Mouse (Mus musculus) neural tube, embryonic 12.5 days (tissue): Measurements from ENCODE around the gene Acbd6. TPM values are rescaled to one million over a fixed set of nuclear protein-coding genes. Genes with fewer than 3 reads are reported as not detected.

ENCODE experiments used
- ATAC-seq: fragments of 200-750 bp; cut with Nextera tagmentation; 2 replicates; pipeline ENCODE4 v1.8.0; 2017; ENCODE audit warnings: low read depth, mild to moderate bottlenecking, moderate TSS enrichment, moderate library complexity; ENCODE audit not compliant: low FRiP score
- H3K27ac ChIP-seq: fragments of 300-500 bp; sonication (generic); 2 replicates; pipeline ENCODE4 v1.5.1; 2016
- H3K27me3 ChIP-seq: fragments of 300-500 bp; sonication (generic); replicated peaks from 2 replicates; pipeline ENCODE4 v1.6.1; 2016; ENCODE audit warnings: mild to moderate bottlenecking
- H3K36me3 ChIP-seq: fragments of 300-500 bp; sonication (generic); 2 replicates; pipeline ENCODE4 v1.6.1; 2016; ENCODE audit warnings: mild to moderate bottlenecking
- H3K4me1 ChIP-seq: fragments of 300-500 bp; sonication (generic); 2 replicates; pipeline ENCODE4 v1.6.1; 2016
- H3K4me2 ChIP-seq: fragments of 300-500 bp; sonication (generic); replicated peaks from 2 replicates; pipeline ENCODE4 v1.6.1; 2016; ENCODE audit warnings: mild to moderate bottlenecking
- H3K4me3 ChIP-seq: fragments of 300-500 bp; sonication (generic); 2 replicates; pipeline ENCODE4 v1.5.1; 2016
- H3K9ac ChIP-seq: fragments of 300-500 bp; sonication (generic); 2 replicates; pipeline ENCODE4 v1.6.1; 2016; ENCODE audit warnings: mild to moderate bottlenecking
- H3K9me3 ChIP-seq: fragments of 300-500 bp; sonication (generic); 2 replicates; pipeline ENCODE4 v1.6.1; 2016; ENCODE audit warnings: mild to moderate bottlenecking
- WGBS: fragments of 180-500 bp; shearing (Covaris S2); methylation state at CpG from one replicate; pipeline ENCODE4 v1.1.7; 2016; 5-methylcytosine and 5-hydroxymethylcytosine counted together
- polyA plus RNA-seq: library from polyadenylated mRNA; unstranded; fragments of >200 nt; fragmentation: Nextera tagmentation; extraction: Ambion mirVana; gene quantifications from 2 replicates; pipeline ENCODE4 v1.2.1, GENCODE M21; 2016

Acbd6 gene
- polyA plus RNA-seq, 1 experiment from 2014 or later, result 97.7 TPM

DNA sequence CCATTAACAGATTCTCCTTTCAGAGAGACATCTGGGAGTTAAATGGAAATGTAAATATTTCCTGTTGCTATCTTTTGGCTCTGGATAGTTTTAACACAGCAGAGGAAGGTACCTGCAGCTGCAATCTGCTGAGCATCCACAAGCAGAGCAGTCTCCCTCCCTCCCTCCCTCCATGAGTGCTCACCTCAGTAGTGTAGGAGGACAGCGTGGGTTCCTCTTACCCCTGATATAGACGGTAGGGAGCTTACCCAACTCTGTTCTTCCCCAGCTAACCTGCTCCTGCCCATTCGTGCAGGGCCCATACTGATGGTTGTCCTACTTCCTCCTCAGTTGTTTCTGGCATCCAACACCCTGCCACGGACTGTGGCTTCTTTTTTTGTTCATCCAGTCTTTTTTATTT, 50.6 kb downstream of the Acbd6 start:
- Histone ChIP-seq H3K4me3 (no peak overlapping the region), H3K9ac (no peak overlapping the region), H3K4me2 (no peak overlapping the region), H3K27ac (no peak overlapping the region), H3K27me3 (no peaks in the 10 kb centered on the region), H3K9me3 (no peaks in the 10 kb centered on the region), H3K4me1 (peaks cover 15% of the 10 kb centered on the region), H3K36me3 (no peaks in the 10 kb centered on the region)
- ATAC-seq, result no peak
- 72% methylated on average over 4 of the region's 4 CpGs for WGBS

DNA sequence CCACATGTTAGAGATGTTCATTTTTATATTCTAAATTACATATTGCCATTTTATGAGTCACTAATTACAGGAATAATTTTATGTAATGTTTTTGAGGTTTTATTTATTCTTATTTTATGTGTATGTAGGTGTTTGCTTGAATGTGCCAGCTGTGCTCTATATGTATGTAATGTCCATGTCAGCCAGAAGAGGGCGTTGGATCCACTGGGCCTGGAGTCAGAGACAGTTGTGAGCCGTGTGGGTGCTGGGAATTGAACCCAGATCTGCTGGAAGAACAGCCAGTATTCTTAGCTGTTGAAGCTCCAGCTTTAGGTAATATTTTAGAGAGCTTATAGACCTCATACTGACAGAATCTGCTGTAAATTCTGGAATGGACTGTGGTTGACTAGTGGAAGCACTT, 56.5 kb downstream of the Acbd6 start:
- Histone ChIP-seq H3K36me3 (no peaks in the 10 kb centered on the region), H3K9me3 (no peaks in the 10 kb centered on the region), H3K4me1 (no peaks in the 10 kb centered on the region), H3K27me3 (no peaks in the 10 kb centered on the region), H3K4me2 (no peak overlapping the region), H3K4me3 (no peak overlapping the region), H3K27ac (no peak overlapping the region), H3K9ac (no peak overlapping the region)
- no peak for ATAC-seq
- WGBS, result 60% methylated on average over 2 of the region's 2 CpGs

DNA sequence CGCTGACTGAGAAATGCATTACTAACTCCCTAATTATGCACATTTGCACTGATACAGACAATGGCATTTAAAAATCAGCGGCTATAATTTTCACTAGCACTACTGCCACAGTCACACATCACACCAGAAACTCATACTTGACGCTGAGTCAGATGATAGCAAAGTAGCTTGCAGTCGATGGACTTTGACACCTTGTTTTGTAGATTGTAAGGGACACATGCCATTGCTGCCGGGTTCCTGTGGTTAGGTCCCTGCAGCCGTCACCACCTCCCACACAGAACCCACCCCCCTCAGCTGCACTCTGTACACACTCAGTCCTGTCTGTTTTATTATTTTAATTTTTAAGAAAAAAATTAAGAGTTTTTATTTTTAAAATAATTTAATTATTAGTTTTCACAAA, 63.2 kb downstream of the Acbd6 start:
- ATAC-seq, result no peak
- H3K4me1 ChIP-seq, result no peaks in the 10 kb centered on the region
- no peaks in the 10 kb centered on the region; the same call in 1 of the 2 replicates for H3K36me3 ChIP-seq
- H3K9me3 ChIP-seq, result no peaks in the 10 kb centered on the region
- H3K4me2 ChIP-seq, result no peak overlapping the region
- no peaks in the 10 kb centered on the region for H3K27me3 ChIP-seq
- H3K4me3 ChIP-seq, result no peak overlapping the region
- H3K27ac ChIP-seq, result no peak overlapping the region
- WGBS, result 90% methylated on average over 6 of the region's 6 CpGs
- no peak overlapping the region for H3K9ac ChIP-seq

DNA sequence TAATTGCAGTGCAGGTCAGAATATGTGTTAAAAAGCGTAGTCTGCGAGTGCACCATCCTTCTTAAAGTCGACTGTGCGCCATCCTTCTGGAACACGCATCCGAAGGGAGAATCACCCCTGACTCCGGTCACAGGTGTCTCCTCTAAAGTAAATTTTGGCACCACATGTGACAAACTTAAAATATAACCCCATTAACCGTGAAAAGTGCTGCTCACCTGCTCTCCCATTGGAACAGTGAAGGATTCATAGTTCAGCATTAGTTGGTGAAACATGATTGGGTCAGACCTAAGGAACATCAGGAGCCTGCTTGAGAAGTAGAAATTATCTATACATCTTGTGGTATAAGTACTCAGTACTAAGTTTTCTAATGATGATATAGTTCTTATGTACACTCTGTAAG, 65.3 kb downstream of the Acbd6 start:
- no peak overlapping the region for H3K27ac ChIP-seq
- no peaks in the 10 kb centered on the region for H3K4me1 ChIP-seq
- no peak overlapping the region for H3K4me3 ChIP-seq
- no peak for ATAC-seq
- no peak overlapping the region for H3K4me2 ChIP-seq
- no peak overlapping the region for H3K9ac ChIP-seq
- H3K9me3 ChIP-seq, result no peaks in the 10 kb centered on the region
- WGBS, result 94% methylated on average over 8 of the region's 8 CpGs
- no peaks in the 10 kb centered on the region for H3K27me3 ChIP-seq
- H3K36me3 ChIP-seq, result no peaks in the 10 kb centered on the region; the same call in 1 of the 2 replicates

DNA sequence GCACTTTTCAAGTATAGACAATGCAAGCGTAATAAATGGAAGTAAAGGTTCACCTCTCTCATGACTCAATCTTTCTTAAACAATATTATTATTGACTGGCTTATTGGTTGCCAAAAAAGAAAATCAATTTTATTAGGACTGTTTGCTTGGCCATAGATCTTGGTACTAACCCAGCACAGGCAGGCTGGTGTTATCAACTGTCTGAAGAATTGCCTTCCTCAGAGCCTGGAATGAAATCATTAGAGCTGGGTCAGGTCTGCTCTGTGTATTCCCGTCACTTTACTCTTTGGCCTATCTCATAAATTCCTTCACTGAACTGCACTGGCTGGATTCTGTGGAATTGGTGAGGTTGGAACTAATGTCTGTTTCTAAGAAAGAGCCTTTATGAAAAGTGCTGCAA, 69.8 kb downstream of the Acbd6 start:
- Histone ChIP-seq H3K9me3 (no peaks in the 10 kb centered on the region), H3K9ac (no peak overlapping the region), H3K27me3 (no peaks in the 10 kb centered on the region), H3K4me3 (no peak overlapping the region), H3K4me2 (no peak overlapping the region), H3K27ac (no peak overlapping the region), H3K4me1 (no peaks in the 10 kb centered on the region), H3K36me3 (no peaks in the 10 kb centered on the region; the same call in 1 of the 2 replicates)
- WGBS, result 86% methylated on average over 2 of the region's 2 CpGs
- ATAC-seq, result no peak

DNA sequence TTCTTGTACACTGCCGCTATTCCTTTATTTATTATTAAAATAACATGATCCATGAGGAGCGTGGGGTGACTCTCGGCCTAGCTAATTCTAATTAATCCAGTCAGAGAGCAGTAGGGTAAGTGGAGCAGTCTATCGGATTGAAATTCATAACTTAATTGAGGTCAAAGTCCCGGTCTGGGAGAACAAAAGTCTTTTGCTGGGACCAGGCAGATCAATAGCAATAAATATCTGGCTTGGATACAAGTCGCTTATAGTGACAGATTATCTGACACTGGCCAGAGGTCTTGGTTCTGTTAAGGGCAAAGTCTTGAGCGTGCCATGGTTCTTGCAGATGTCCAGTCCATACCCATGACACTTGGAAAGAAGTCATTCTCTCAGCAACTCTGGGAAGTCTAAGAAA, 78.7 kb downstream of the Acbd6 start:
- Histone ChIP-seq H3K36me3 (no peaks in the 10 kb centered on the region), H3K4me2 (no peak overlapping the region), H3K4me3 (no peak overlapping the region), H3K4me1 (no peaks in the 10 kb centered on the region), H3K27me3 (no peaks in the 10 kb centered on the region), H3K27ac (no peak overlapping the region), H3K9ac (no peak overlapping the region), H3K9me3 (no peaks in the 10 kb centered on the region)
- no peak for ATAC-seq
- 83% methylated on average over 7 of the region's 7 CpGs for WGBS

DNA sequence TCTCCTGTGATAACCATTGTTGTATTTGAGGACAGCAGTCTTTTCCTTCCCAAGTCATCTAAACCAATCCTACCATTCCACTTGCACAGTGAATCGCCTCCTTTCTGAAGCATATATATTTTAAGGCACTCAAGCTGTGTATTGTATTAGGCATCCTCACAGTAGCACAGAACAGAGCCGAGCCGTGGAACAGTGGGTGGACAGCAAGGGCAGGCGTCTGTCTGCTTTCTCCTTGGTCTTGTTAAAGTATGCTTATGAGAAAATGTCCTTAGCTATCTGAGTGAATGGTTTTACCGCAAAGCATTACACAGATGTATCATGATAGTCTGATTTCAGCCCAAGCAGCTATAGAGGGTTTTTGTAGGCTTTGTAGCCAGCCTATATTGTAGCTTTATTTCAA, 87.9 kb downstream of the Acbd6 start:
- Histone ChIP-seq H3K4me3 (no peak overlapping the region), H3K4me1 (no peaks in the 10 kb centered on the region), H3K9me3 (no peaks in the 10 kb centered on the region), H3K9ac (no peak overlapping the region), H3K27me3 (no peaks in the 10 kb centered on the region), H3K27ac (no peak overlapping the region), H3K4me2 (no peak overlapping the region), H3K36me3 (no peaks in the 10 kb centered on the region)
- 86% methylated on average over 5 of the region's 5 CpGs for WGBS
- no peak for ATAC-seq

DNA sequence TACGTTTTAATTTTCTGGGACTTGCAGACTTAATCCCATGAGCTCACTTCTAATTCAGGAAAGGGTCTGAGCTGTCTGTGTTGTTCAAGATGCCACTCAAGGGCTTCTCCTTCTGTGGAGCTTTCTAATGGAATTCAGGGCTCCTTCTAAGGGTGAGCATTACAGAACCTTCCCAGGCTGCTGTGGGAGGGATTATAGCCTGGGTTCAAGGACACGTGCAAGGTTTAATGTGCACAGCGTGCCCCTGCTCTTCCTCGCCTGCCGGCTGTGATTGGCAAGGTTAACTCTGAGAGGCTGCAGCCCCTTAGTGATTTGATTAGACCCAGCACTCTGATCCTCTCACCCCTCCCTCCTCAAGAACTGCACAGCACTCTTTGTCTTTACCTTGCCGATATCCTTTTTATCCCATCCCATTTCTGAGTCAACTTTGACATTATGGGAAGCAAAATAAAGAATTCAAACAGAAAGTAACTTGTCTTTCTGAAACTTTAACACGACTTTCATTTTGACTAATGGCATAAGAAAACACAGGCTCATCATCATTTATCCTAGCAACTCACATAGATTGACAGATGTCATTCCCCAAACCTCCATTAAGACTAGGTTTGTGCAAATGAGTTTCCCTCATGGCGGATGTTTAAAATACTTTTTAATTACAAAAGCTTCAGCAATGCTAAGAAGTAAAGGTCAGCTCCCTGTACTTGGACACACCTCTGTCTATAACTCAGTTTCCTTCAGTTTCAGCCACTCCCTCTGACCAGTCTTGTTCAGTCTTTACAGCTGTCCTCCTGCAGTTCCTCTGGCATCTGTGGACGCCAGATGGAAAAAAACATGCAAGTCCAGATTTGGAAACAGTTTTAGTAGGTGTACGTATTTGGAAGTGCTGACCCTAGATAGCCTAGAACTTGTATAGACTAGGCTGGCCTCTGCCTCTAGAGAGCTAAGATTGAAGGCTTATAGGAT, 88.7 kb downstream of the Acbd6 start:
- H3K27ac ChIP-seq, result no peak overlapping the region
- no peaks in the 10 kb centered on the region for H3K27me3 ChIP-seq
- ATAC-seq, result no peak
- H3K9me3 ChIP-seq, result no peaks in the 10 kb centered on the region
- 80% methylated on average over 10 of the region's 10 CpGs for WGBS
- H3K4me3 ChIP-seq, result no peak overlapping the region
- no peak overlapping the region for H3K9ac ChIP-seq
- no peaks in the 10 kb centered on the region for H3K36me3 ChIP-seq
- no peaks in the 10 kb centered on the region for H3K4me1 ChIP-seq
- H3K4me2 ChIP-seq, result no peak overlapping the region

DNA sequence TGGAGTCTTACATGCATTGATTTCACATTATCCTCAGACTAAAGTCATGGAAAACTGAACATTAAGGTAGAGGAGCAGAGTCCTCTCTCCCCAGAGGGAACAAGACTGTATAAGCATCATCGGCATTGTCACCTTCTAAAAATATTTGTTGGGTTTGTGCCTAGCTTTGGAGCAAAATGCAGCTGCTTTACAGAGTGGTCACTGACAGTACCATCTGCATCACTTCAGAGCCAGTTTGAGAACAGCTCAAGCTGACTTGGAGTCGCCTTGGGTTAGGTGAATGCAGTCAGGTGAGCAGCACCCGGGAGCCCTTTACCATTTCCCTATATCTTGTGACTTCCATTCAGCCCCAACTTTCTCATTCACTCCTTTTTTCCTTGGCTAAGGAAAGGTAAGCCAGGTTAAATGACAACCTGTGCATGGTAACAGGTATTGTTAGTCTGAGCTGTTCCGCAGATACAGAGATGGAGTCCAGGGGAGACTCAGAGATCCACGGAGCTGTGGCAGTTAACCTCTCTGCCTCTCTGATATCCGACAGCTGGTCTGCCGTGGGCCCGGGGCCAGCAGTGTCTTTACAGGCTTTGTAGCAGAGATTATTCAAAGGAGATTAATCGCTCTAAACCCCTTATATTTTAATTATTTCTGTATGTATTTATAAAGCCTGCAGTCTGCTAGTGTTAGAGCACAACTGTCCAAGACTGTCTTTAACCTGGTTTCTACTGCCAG, 92.4 kb downstream of the Acbd6 start:
- H3K27ac ChIP-seq, result no peak overlapping the region
- no peaks in the 10 kb centered on the region for H3K36me3 ChIP-seq
- H3K27me3 ChIP-seq, result no peaks in the 10 kb centered on the region
- H3K9me3 ChIP-seq, result no peaks in the 10 kb centered on the region
- WGBS, result 87% methylated on average over 9 of the region's 9 CpGs
- ATAC-seq, result no peak
- H3K4me1 ChIP-seq, result peaks cover 3% of the 10 kb centered on the region; the same call in 1 of the 2 replicates
- no peak overlapping the region for H3K9ac ChIP-seq
- no peak overlapping the region for H3K4me3 ChIP-seq
- no peak overlapping the region for H3K4me2 ChIP-seq

DNA sequence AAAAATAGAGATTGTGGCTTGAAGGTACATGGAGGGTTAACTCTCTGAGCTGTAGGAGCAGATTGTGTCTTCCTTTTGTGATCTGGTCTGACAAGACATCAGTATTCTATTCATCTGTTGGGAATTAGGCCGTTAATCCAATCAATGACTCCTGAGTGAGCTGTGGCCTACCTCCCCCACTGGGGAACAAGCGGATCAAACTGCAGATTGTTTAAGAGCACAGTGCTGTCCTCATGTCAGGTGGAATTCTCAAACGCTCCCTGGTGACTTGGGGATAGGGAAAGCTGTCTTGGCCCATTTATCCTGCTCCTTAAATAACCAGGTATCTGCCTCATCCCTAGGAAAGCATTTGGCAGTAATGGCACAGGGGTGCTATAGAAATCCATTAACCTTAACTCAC, 97.0 kb downstream of the Acbd6 start:
- Histone ChIP-seq H3K9ac (no peak overlapping the region), H3K4me1 (peaks cover 3% of the 10 kb centered on the region; the same call in 1 of the 2 replicates), H3K9me3 (no peaks in the 10 kb centered on the region), H3K36me3 (no peaks in the 10 kb centered on the region), H3K4me3 (no peak overlapping the region), H3K4me2 (no peak overlapping the region), H3K27me3 (no peaks in the 10 kb centered on the region), H3K27ac (no peak overlapping the region)
- 21% methylated on average over 3 of the region's 3 CpGs for WGBS
- no peak for ATAC-seq

DNA sequence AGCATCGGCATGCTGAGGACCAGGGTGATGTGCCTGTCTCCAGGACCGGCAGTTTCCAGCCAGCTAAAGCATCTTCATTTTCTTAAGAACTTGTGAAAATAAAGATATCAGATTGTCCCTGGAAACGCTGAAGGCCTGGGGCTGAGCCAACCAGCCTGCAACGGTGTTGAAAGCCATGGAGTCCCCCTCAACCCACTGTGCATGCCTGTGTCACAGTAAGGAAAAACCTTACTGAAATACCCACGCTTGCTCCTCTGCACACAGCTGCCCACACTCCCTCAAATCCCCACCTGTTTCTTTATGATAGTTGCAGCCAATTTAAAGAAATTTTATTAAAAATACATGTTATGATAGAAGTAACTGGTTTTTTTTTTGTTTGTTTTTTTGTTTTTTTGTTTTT, 98.4 kb downstream of the Acbd6 start:
- H3K9me3 ChIP-seq, result no peaks in the 10 kb centered on the region
- no peak overlapping the region for H3K4me2 ChIP-seq
- no peak overlapping the region for H3K9ac ChIP-seq
- H3K4me1 ChIP-seq, result peaks cover 3% of the 10 kb centered on the region; the same call in 1 of the 2 replicates
- no peak overlapping the region for H3K4me3 ChIP-seq
- no peaks in the 10 kb centered on the region for H3K27me3 ChIP-seq
- no peak overlapping the region for H3K27ac ChIP-seq
- WGBS, result 88% methylated on average over 5 of the region's 5 CpGs
- ATAC-seq, result no peak
- no peaks in the 10 kb centered on the region for H3K36me3 ChIP-seq

DNA sequence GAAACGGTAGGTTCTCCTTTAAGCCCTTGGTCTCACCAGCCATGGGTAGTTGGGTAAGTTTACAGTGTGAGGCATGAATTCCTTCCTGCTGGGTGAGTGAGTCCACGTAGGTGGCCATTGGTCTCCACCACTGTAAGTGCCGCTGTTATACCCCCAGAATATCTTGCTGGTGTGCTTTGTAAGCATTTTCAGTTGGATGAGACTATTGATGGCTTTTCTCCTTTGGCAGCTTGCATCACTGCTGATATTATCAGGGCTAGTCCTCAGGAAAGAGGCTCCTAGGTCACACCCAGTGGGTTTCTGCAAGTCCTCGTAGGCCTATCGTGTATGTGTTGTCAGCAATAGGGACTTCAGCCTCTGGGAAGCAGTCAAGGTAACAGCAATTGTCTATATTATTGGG, 106.1 kb downstream of the Acbd6 start:
- H3K4me2 ChIP-seq, result no peak overlapping the region
- ATAC-seq, result no peak
- H3K27ac ChIP-seq, result no peak overlapping the region
- H3K4me1 ChIP-seq, result no peaks in the 10 kb centered on the region
- no peak overlapping the region for H3K9ac ChIP-seq
- 80% methylated on average over 5 of the region's 5 CpGs for WGBS
- no peaks in the 10 kb centered on the region for H3K27me3 ChIP-seq
- H3K36me3 ChIP-seq, result no peaks in the 10 kb centered on the region
- no peak overlapping the region for H3K4me3 ChIP-seq
- no peaks in the 10 kb centered on the region for H3K9me3 ChIP-seq
